ENCODE assay signal across 9 mouse cellular contexts in the genomic region with DNA sequence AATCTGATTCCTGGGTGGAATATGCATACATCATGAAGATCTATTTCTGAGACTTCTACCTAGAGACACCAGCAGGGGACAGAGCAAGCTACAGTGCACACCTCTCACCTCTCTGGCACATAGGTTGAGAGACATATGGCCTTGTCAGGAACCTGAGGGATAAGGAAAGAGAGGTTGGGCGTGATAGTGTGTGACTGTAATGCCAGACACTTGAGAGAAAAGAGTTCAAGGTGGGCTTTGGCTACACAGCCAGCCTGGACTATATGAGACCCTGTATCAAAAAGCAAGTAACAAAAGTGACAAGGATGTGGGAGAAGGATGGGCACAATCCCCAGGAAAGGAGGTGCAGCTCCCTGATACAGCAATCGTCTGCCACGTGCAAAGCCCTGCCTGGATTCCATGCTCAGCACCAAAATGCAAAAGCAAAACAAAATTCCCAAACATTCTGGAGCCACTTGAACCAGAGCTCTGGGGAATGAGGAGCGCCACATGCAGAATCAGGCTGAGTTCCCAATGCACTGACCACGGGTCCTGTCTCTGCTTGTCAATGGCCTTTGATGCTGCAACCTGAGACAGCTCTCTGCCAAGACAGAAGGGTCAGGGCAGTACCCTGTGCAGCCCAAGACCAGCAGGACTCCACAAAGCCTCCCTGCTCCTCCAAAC. TPM values are rescaled to one million over a fixed set of nuclear protein-coding genes. Genes with fewer than 3 reads are reported as not detected.
DNase-seq lines count a peak whose midpoint lies in the region; ATAC-seq lines count a peak whose summit lies in the region.
"Had no signal": no experiment of that assay in that cellular context is flagged by ENCODE, and none has a peak within 500 bp of the region (broad histone marks: within the 10 kb centered on the region; RNA-seq: fewer than 3 reads in every experiment).

No protein-coding gene starts in this region.

- WGBS in heart, embryonic 11.5 days (ENCODE audit: insufficient replicate concordance): 38% methylated on average over 5 of the region's 5 CpGs
- 57% methylated on average over 5 of the region's 5 CpGs for WGBS in forebrain, embryonic 10.5 days
- 24% methylated on average over 5 of the region's 5 CpGs for WGBS in limb, embryonic 13.5 days
- WGBS in neural tube, embryonic 15.5 days: 48% methylated on average over 5 of the region's 5 CpGs

- peaks cover 33% of the 10 kb centered on the region for H3K4me1 ChIP-seq in heart, embryonic 11.5 days (ENCODE audit: control insufficient read depth, insufficient read depth, low read length)
- peaks cover 66% of the 10 kb centered on the region for H3K4me1 ChIP-seq in forebrain, embryonic 10.5 days
- H3K4me1 ChIP-seq in limb, embryonic 13.5 days: peaks cover 78% of the 10 kb centered on the region
- H3K4me1 ChIP-seq in neural tube, embryonic 15.5 days: peaks cover 59% of the 10 kb centered on the region

- DNase-seq in heart, postnatal 4 days: no peak
- peak; percentile 20 for DNase-seq in NIH3T3 (ENCODE audit: low read depth)
- DNase-seq in forebrain, embryonic 10.5 days (ENCODE audit: extremely low spot score, low spot score): no peak
- DNase-seq in c-Kit-positive CD71-positive TER-119-positive erythroid progenitor cells, embryonic 14.5 days (ENCODE audit: low spot score): no peak
- DNase-seq in left cerebral cortex, adult 9 months (ENCODE audit: low spot score in 2 of 2): no peak

- H3K9me3 ChIP-seq in heart, embryonic 11.5 days (replicated peaks; ENCODE audit: control insufficient read depth, low read length): no peaks in the 10 kb centered on the region
- H3K9me3 ChIP-seq in forebrain, embryonic 10.5 days: no peaks in the 10 kb centered on the region
- no peaks in the 10 kb centered on the region for H3K9me3 ChIP-seq in limb, embryonic 13.5 days
- H3K9me3 ChIP-seq in neural tube, embryonic 15.5 days (replicated peaks): no peaks in the 10 kb centered on the region

- peaks cover 8% of the 10 kb centered on the region for H3K36me3 ChIP-seq in heart, embryonic 11.5 days (ENCODE audit: control insufficient read depth, insufficient read depth, low read length)
- H3K36me3 ChIP-seq in forebrain, embryonic 10.5 days (replicated peaks): peaks cover 34% of the 10 kb centered on the region
- H3K36me3 ChIP-seq in limb, embryonic 13.5 days: peaks cover 11% of the 10 kb centered on the region
- peaks cover 10% of the 10 kb centered on the region for H3K36me3 ChIP-seq in neural tube, embryonic 15.5 days

- H3K27ac ChIP-seq in heart, embryonic 11.5 days (ENCODE audit: low read depth, low read length): 0 out of 2 replicates have a peak overlapping the region, but pooled peaks have one; percentile 0
- peak overlapping the region; percentile 98 for H3K27ac ChIP-seq in forebrain, embryonic 10.5 days
- H3K27ac ChIP-seq in limb, embryonic 13.5 days: peak overlapping the region; percentile 96
- H3K27ac ChIP-seq in neural tube, embryonic 15.5 days (replicated peaks): peak overlapping the region; percentile 90

- H3K27me3 ChIP-seq in heart, embryonic 11.5 days (ENCODE audit: control insufficient read depth, insufficient read depth, low read length): no peaks in the 10 kb centered on the region
- no peaks in the 10 kb centered on the region for H3K27me3 ChIP-seq in forebrain, embryonic 10.5 days (ENCODE audit: poor library complexity, severe bottlenecking)
- no peaks in the 10 kb centered on the region for H3K27me3 ChIP-seq in limb, embryonic 13.5 days
- no peaks in the 10 kb centered on the region for H3K27me3 ChIP-seq in neural tube, embryonic 15.5 days (replicated peaks)

- H3K4me3 ChIP-seq in heart, embryonic 11.5 days (ENCODE audit: low read depth, low read length): peak overlapping the region; percentile 79
- peak overlapping the region; percentile 98 for H3K4me3 ChIP-seq in forebrain, embryonic 10.5 days
- peak overlapping the region; percentile 76 for H3K4me3 ChIP-seq in limb, embryonic 13.5 days
- H3K4me3 ChIP-seq in neural tube, embryonic 15.5 days (replicated peaks): peak overlapping the region; percentile 95

- ATAC-seq in heart, embryonic 11.5 days (replicated peaks; ENCODE audit: insufficient number of reproducible peaks, low FRiP score, low TSS enrichment): no peak
- no peak for ATAC-seq in limb, embryonic 13.5 days (ENCODE audit: low FRiP score, low read depth)
- ATAC-seq in neural tube, embryonic 15.5 days (ENCODE audit: low FRiP score): no peak

- peak overlapping the region; percentile 84 for H3K9ac ChIP-seq in heart, embryonic 11.5 days (ENCODE audit: low read depth, low read length)
- peak overlapping the region; percentile 100 for H3K9ac ChIP-seq in limb, embryonic 13.5 days
- peak overlapping the region; percentile 85 for H3K9ac ChIP-seq in neural tube, embryonic 15.5 days (replicated peaks)

- H3K4me2 ChIP-seq in heart, embryonic 11.5 days: peak overlapping the region; percentile 77
- H3K4me2 ChIP-seq in limb, embryonic 13.5 days (replicated peaks): peak overlapping the region; percentile 94
- peak overlapping the region; percentile 77 for H3K4me2 ChIP-seq in neural tube, embryonic 15.5 days

RNA-seq across cellular contexts. Expression of a gene that starts 1.5 kb away (rescaled TPM):
- polyA plus RNA-seq in heart, embryonic 11.5 days (2014; fragmentation: Nextera tagmentation; extraction: Ambion mirVana): 22.4 and 25.9 TPM in 2 replicates
- total RNA-seq in heart, postnatal 4 days (2021): 10 to 100 TPM; 20.2 to 20.3 TPM
- polyA plus RNA-seq in forebrain, embryonic 10.5 days (2016; fragmentation: Nextera tagmentation; extraction: Ambion mirVana): 20.5 and 20.7 TPM in 2 replicates
- 82.6 and 82.7 TPM in 2 replicates for polyA plus RNA-seq in limb, embryonic 13.5 days (2015; fragmentation: Nextera tagmentation; extraction: Ambion mirVana)
- 14.2 and 29.1 TPM in 2 replicates for polyA plus RNA-seq in neural tube, embryonic 15.5 days (2015; fragmentation: Nextera tagmentation; extraction: Ambion mirVana)

RNA-seq across cellular contexts. Expression of a gene that starts 5.2 kb away (rescaled TPM):
- polyA plus RNA-seq in heart, embryonic 11.5 days (2014; fragmentation: Nextera tagmentation; extraction: Ambion mirVana): 0.13 and 0.15 TPM in 2 replicates
- total RNA-seq in heart, postnatal 4 days (2021): not detected
- 0.15 TPM in 2 replicates for polyA plus RNA-seq in forebrain, embryonic 10.5 days (2016; fragmentation: Nextera tagmentation; extraction: Ambion mirVana)
- 0.34 and 0.43 TPM in 2 replicates for polyA plus RNA-seq in limb, embryonic 13.5 days (2015; fragmentation: Nextera tagmentation; extraction: Ambion mirVana)
- polyA plus RNA-seq in neural tube, embryonic 15.5 days (2015; fragmentation: Nextera tagmentation; extraction: Ambion mirVana): 0.15 and 0.29 TPM in 2 replicates
- total RNA-seq: neutrophil, adult 5-6 weeks had no signal

RNA-seq across cellular contexts. Expression of a gene that starts 15.3 kb away (rescaled TPM):
- polyA plus RNA-seq in heart, embryonic 11.5 days (2014; fragmentation: Nextera tagmentation; extraction: Ambion mirVana): 280 and 294 TPM in 2 replicates
- 100 to 1,000 TPM; 112 TPM for total RNA-seq in heart, postnatal 4 days (2021)
- polyA plus RNA-seq in forebrain, embryonic 10.5 days (2016; fragmentation: Nextera tagmentation; extraction: Ambion mirVana): 431 and 435 TPM in 2 replicates
- polyA plus RNA-seq in limb, embryonic 13.5 days (2015; fragmentation: Nextera tagmentation; extraction: Ambion mirVana): 320 and 338 TPM in 2 replicates
- polyA plus RNA-seq in neural tube, embryonic 15.5 days (2015; fragmentation: Nextera tagmentation; extraction: Ambion mirVana): 328 and 329 TPM in 2 replicates

RNA-seq across cellular contexts. Expression of a gene that starts 15.4 kb away (rescaled TPM):
- 45.2 and 46.7 TPM in 2 replicates for polyA plus RNA-seq in heart, embryonic 11.5 days (2014; fragmentation: Nextera tagmentation; extraction: Ambion mirVana)
- total RNA-seq in heart, postnatal 4 days (2021): 10 to 100 TPM; 28.4 to 29.8 TPM
- 101 and 102 TPM in 2 replicates for polyA plus RNA-seq in forebrain, embryonic 10.5 days (2016; fragmentation: Nextera tagmentation; extraction: Ambion mirVana)
- polyA plus RNA-seq in limb, embryonic 13.5 days (2015; fragmentation: Nextera tagmentation; extraction: Ambion mirVana): 56.4 and 58.5 TPM in 2 replicates
- polyA plus RNA-seq in neural tube, embryonic 15.5 days (2015; fragmentation: Nextera tagmentation; extraction: Ambion mirVana): 31.1 and 40.6 TPM in 2 replicates

RNA-seq across cellular contexts. Expression of a gene that starts 30.4 kb away (rescaled TPM):
- not detected in 2 replicates for polyA plus RNA-seq in heart, embryonic 11.5 days (2014; fragmentation: Nextera tagmentation; extraction: Ambion mirVana)
- total RNA-seq in heart, postnatal 4 days (2021): not detected
- polyA plus RNA-seq in forebrain, embryonic 10.5 days (2016; fragmentation: Nextera tagmentation; extraction: Ambion mirVana): not detected in 2 replicates
- not detected in 2 replicates for polyA plus RNA-seq in limb, embryonic 13.5 days (2015; fragmentation: Nextera tagmentation; extraction: Ambion mirVana)
- polyA plus RNA-seq in neural tube, embryonic 15.5 days (2015; fragmentation: Nextera tagmentation; extraction: Ambion mirVana): not detected in 2 replicates

Comparison
In these comparisons a context has a peak if more than half of its experiments do, and no peak if none do; other contexts are left out.
1. H3K27ac ChIP-seq: peak in every context shown above with its lines; median percentile 98 in forebrain, embryonic 10.5 days; 96 in limb, embryonic 13.5 days; 90 in neural tube, embryonic 15.5 days; 0 in heart, embryonic 11.5 days.